Mouse (Mus musculus): ENCODE measurements at regions not wholly inside any gene's neighbourhood (a gene's known extent, or its start where the extent isn't known, plus 50 kb on each side); places are given as distances from the start of the nearest gene placed in this dataset.
A peak's percentile ranks its signal among the peaks of the same experiment; 100 is the strongest.

DNA sequence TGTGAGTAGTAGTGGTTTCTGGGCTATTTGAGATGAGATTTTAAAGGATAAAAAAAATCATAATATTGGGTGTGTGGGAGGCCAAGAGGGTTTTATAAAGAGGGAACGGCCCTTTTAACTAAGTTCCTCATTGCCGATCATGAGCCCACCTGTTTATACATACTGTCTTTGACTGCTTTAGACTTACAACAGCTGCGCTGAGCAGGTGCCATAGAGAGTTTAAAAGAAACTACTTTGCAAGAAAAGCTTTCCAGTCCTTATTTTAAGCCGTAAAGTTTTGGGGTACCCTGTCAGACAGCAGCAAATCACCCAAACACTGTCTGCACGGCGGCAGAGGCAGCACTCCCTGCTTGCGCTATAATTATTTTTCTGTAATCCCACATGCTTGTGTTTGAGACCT lies 68.8 kb upstream of the Zfp280d start:
- no peak for ATAC-seq (ENCODE audit: low read depth)

DNA sequence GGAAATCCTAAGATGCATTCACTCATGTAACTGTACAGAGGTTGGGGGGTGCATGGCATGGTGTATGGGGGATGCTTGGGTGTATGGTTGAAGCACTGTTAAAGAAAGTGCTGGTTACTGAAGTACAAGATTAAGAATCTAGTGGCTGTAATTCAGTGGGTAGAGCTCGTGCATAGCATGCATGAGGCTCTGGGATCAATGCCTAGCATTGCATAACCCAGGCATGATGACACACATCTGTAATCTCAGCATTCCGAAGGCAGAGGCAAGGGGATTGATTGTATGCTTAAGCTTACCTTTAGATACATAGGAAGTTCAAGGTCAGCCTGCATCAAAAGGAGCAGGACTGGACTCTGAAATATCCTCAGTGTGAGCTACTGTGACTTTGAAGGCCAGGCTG lies 67.7 kb upstream of the Zfp280d start:
- no peaks in the 10 kb centered on the region for H3K27me3 ChIP-seq (ENCODE audit: control insufficient read depth, insufficient read depth, low read depth, low read length)
- H3K4me3 ChIP-seq (ENCODE audit: low read length) = no peak overlapping the region
- H3K36me3 ChIP-seq (ENCODE audit: control insufficient read depth, insufficient read depth, low read length) = no peaks in the 10 kb centered on the region
- 51% methylated on average over 2 of the region's 2 CpGs for WGBS
- no peaks in the 10 kb centered on the region for H3K4me1 ChIP-seq (replicated peaks; ENCODE audit: control insufficient read depth, insufficient read depth, low read length)
- H3K27ac ChIP-seq (ENCODE audit: low read length) = no peak overlapping the region
- H3K9ac ChIP-seq (ENCODE audit: low read length) = no peak overlapping the region
- H3K4me2 ChIP-seq (ENCODE audit: low read depth, low read length) = no peak overlapping the region
- no peaks in the 10 kb centered on the region for H3K9me3 ChIP-seq (ENCODE audit: control insufficient read depth, low read length)
- ATAC-seq (ENCODE audit: low read depth) = no peak

More for the DNA sequence above, 68.8 kb upstream of the Zfp280d start:
- Histone ChIP-seq H3K27me3 (ENCODE audit: control insufficient read depth, insufficient read depth, low read depth, low read length) (no peaks in the 10 kb centered on the region), H3K4me2 (ENCODE audit: low read depth, low read length) (no peak overlapping the region), H3K27ac (ENCODE audit: low read length) (no peak overlapping the region), H3K9me3 (ENCODE audit: control insufficient read depth, low read length) (no peaks in the 10 kb centered on the region), H3K9ac (ENCODE audit: low read length) (no peak overlapping the region), H3K4me3 (ENCODE audit: low read length) (no peak overlapping the region), H3K4me1 (replicated peaks; ENCODE audit: control insufficient read depth, insufficient read depth, low read length) (no peaks in the 10 kb centered on the region), H3K36me3 (ENCODE audit: control insufficient read depth, insufficient read depth, low read length) (no peaks in the 10 kb centered on the region)
- WGBS = 75% methylated on average over 7 of the region's 7 CpGs

DNA sequence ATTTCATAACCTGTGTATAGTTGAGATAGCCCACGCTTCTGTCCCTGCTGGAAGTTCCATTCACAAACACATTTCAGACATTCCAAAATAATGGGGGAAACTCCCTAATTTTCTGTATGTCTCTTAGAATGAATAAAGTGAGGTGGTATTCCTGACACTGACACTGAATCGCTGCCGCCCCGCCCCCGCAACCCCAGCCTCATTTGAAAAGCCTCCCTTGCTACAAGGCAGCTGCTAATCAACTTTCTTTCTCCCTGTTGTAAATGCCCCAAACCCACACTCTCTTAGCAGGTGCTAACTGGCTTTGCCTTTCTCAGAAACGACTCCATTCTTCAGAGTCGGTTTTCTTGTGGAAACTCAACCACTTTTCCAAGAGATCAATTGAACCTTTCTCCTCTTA lies 66.4 kb upstream of the Zfp280d start:
- H3K9ac ChIP-seq (ENCODE audit: low read length) = no peak overlapping the region
- no peaks in the 10 kb centered on the region for H3K36me3 ChIP-seq (ENCODE audit: control insufficient read depth, insufficient read depth, low read length)
- WGBS = 56% methylated on average over 7 of the region's 7 CpGs
- no peak overlapping the region for H3K4me2 ChIP-seq (ENCODE audit: low read depth, low read length)
- ATAC-seq (ENCODE audit: low read depth) = no peak
- H3K4me3 ChIP-seq (ENCODE audit: low read length) = no peak overlapping the region
- no peak overlapping the region for H3K27ac ChIP-seq (ENCODE audit: low read length)
- H3K4me1 ChIP-seq (replicated peaks; ENCODE audit: control insufficient read depth, insufficient read depth, low read length) = no peaks in the 10 kb centered on the region
- H3K9me3 ChIP-seq (ENCODE audit: control insufficient read depth, low read length) = no peaks in the 10 kb centered on the region
- H3K27me3 ChIP-seq (ENCODE audit: control insufficient read depth, insufficient read depth, low read depth, low read length) = no peaks in the 10 kb centered on the region

DNA sequence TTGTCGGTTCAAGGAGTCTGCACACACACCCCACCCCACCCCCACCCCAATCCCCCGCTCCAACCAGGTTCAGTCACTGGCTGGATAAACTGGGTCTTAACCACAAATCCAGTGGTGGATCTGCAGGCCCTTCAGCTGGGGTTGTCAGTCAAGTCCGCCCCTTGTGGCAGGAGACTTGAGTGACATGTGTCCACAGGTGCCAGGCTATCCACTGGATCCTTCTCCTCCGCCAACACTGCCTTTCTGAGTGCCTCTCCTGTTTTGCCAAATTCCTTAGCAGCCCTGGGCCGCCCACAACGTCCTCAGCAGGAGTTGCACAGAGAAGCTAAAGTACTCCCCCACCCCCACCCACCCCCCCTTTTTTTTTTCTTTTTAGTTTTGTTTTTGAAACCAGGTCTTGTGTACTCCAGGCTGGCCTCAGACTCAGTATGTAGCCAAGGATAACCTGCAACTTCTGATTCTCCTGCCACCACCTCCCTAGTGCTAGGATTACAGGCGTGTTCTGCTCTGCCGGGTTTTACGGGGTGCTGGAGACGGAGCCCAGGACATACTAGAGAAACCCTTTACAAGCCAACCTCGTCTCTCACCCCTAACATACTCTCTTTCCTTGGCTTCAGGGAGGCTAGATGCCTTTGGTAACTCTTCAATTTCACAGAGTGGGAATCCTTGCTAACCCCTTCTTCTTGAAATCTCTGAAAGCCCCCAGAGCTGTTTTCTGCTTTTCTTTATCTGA lies 57.2 kb upstream of the Zfp280d start:
- Histone ChIP-seq H3K4me2 (ENCODE audit: low read depth, low read length) (no peak overlapping the region), H3K4me3 (ENCODE audit: low read length) (no peak overlapping the region), H3K27me3 (ENCODE audit: control insufficient read depth, insufficient read depth, low read depth, low read length) (no peaks in the 10 kb centered on the region), H3K36me3 (ENCODE audit: control insufficient read depth, insufficient read depth, low read length) (no peaks in the 10 kb centered on the region), H3K9me3 (ENCODE audit: control insufficient read depth, low read length) (no peaks in the 10 kb centered on the region), H3K27ac (ENCODE audit: low read length) (no peak overlapping the region), H3K9ac (ENCODE audit: low read length) (no peak overlapping the region), H3K4me1 (replicated peaks; ENCODE audit: control insufficient read depth, insufficient read depth, low read length) (no peaks in the 10 kb centered on the region)
- 57% methylated on average over 11 of the region's 11 CpGs for WGBS
- peak; percentile 60; the same call in 1 of the 2 replicates for ATAC-seq (ENCODE audit: low read depth)

DNA sequence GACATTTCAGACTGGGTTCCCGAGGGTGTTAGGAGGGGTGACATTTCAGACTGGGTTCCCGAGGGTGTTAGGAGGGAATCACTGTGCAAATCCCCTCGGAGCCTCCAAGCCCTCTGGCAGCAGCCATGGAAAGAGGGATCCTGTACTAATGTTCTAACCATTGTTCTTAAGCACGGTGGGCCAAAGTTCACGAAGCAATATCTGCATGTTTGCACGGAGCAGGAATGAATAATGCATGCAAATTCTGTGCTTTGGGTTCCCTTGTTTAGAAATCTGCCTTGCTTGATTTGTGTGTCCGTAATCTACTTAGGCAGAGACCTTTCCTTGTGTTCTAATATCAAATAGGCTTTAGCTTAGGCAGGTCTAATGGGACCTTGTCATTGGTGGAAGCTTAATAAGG lies 55.9 kb upstream of the Zfp280d start:
- H3K27me3 ChIP-seq (ENCODE audit: control insufficient read depth, insufficient read depth, low read depth, low read length) = no peaks in the 10 kb centered on the region
- no peak for ATAC-seq (ENCODE audit: low read depth)

DNA sequence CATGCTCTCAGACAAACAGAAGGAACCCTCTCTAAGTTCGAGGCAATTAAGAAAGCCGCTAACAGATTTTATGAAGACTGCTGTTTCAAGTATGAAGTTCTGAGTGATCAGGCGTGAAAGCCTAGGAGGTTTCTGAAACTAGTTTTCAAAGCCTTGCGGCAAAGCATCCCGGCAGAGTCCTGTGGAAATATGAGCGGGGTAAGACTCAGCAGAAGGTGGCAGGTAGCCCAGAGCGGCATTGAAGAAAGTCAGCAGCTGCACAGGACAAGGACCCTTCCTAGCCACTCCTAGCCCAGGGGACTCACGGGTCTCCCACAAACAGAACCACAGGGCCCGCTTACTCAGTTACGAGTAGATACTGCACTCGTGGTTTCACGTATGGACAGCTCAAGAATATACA lies 54.8 kb upstream of the Zfp280d start:
- WGBS = 85% methylated on average over 12 of the region's 12 CpGs
- ATAC-seq (ENCODE audit: low read depth) = no peak
- no peak overlapping the region for H3K27ac ChIP-seq (ENCODE audit: low read length)
- no peaks in the 10 kb centered on the region for H3K9me3 ChIP-seq (ENCODE audit: control insufficient read depth, low read length)
- no peak overlapping the region for H3K9ac ChIP-seq (ENCODE audit: low read length)
- no peak overlapping the region for H3K4me3 ChIP-seq (ENCODE audit: low read length)
- no peaks in the 10 kb centered on the region for H3K4me1 ChIP-seq (replicated peaks; ENCODE audit: control insufficient read depth, insufficient read depth, low read length)
- no peaks in the 10 kb centered on the region for H3K27me3 ChIP-seq (ENCODE audit: control insufficient read depth, insufficient read depth, low read depth, low read length)
- no peak overlapping the region for H3K4me2 ChIP-seq (ENCODE audit: low read depth, low read length)
- no peaks in the 10 kb centered on the region for H3K36me3 ChIP-seq (ENCODE audit: control insufficient read depth, insufficient read depth, low read length)

More for the DNA sequence above, 55.9 kb upstream of the Zfp280d start:
- WGBS = 65% methylated on average over 7 of the region's 7 CpGs
- Histone ChIP-seq H3K4me2 (ENCODE audit: low read depth, low read length) (no peak overlapping the region), H3K9ac (ENCODE audit: low read length) (no peak overlapping the region), H3K4me3 (ENCODE audit: low read length) (no peak overlapping the region), H3K27ac (ENCODE audit: low read length) (no peak overlapping the region), H3K4me1 (replicated peaks; ENCODE audit: control insufficient read depth, insufficient read depth, low read length) (no peaks in the 10 kb centered on the region), H3K36me3 (ENCODE audit: control insufficient read depth, insufficient read depth, low read length) (no peaks in the 10 kb centered on the region), H3K9me3 (ENCODE audit: control insufficient read depth, low read length) (no peaks in the 10 kb centered on the region)

DNA sequence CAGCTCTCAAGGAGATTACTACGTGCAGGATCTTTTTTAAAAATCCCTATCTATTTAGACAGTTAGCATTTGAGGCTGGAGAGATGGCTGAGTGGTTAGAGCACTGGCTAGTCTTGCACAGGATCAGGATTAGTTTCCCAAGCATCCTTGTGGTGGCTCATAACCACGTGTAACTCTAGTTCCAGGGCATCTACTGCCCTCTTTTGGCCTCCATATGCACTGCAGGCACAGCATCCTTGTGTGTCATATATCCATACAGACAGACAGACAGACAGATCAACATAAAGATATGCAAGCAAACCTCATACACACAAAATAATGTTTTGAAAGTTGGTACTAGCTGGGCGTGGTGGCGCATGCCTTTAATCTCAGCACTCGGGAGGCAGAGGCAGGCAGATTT lies 53.3 kb upstream of the Zfp280d start:
- ATAC-seq (ENCODE audit: low read depth) = no peak
- H3K9ac ChIP-seq (ENCODE audit: low read length) = no peak overlapping the region
- WGBS = 82% methylated on average over 5 of the region's 5 CpGs

More for the DNA sequence above, 53.3 kb upstream of the Zfp280d start:
- no peak overlapping the region for H3K4me3 ChIP-seq (ENCODE audit: low read length)
- H3K27me3 ChIP-seq (ENCODE audit: control insufficient read depth, insufficient read depth, low read depth, low read length) = no peaks in the 10 kb centered on the region
- H3K27ac ChIP-seq (ENCODE audit: low read length) = no peak overlapping the region
- H3K4me2 ChIP-seq (ENCODE audit: low read depth, low read length) = no peak overlapping the region
- no peaks in the 10 kb centered on the region for H3K36me3 ChIP-seq (ENCODE audit: control insufficient read depth, insufficient read depth, low read length)
- 0 out of 2 replicates have a peak, but pooled peaks cover 2% of the 10 kb centered on the region for H3K4me1 ChIP-seq (replicated peaks; ENCODE audit: control insufficient read depth, insufficient read depth, low read length)
- no peaks in the 10 kb centered on the region for H3K9me3 ChIP-seq (ENCODE audit: control insufficient read depth, low read length)
